Mouse (Mus musculus) bone marrow, adult 2 months (tissue): ENCODE measurements around the gene Dusp2.

ENCODE experiments used
- CTCF ChIP-seq: fragments of 200-500 bp; IDR thresholded peaks from 2 replicates; pipeline ENCODE4 v1.5.1; 2011; ENCODE audit warnings: low read length, control low read depth; ENCODE audit not compliant: control insufficient read depth, insufficient read depth
- POLR2A ChIP-seq: fragments of 200-500 bp; IDR thresholded peaks from 2 replicates; pipeline ENCODE4 v1.6.1; 2011; ENCODE audit warnings: low read depth, mild to moderate bottlenecking, control low read depth, low read length, borderline replicate concordance; ENCODE audit not compliant: control insufficient read depth

GRCm38 (mm10) chr2:127298056-127298455 is 37.9 kb upstream of the Dusp2 start:
- TF ChIP-seq CTCF (no peak), POLR2A (no peak)
